Mouse (Mus musculus) ES-Bruce4 (cell line): ENCODE results near the gene Wnt10b.

Experiments used
- CTCF ChIP-seq: IDR thresholded peaks from one replicate; pipeline ENCODE4 v1.8.1; 2011; ENCODE audit warnings: low read depth, low read length
- EP300 ChIP-seq: IDR thresholded peaks from 2 replicates; pipeline ENCODE4 v1.6.1; 2011; ENCODE audit warnings: low read depth, low read length; ENCODE audit not compliant: insufficient read depth
- POLR2A ChIP-seq: IDR thresholded peaks from one replicate; pipeline ENCODE4 v1.8.1; 2011; ENCODE audit warnings: low read length; ENCODE audit not compliant: insufficient read depth

GRCm38 (mm10) chr15:98791221-98791620 lies 13.3 kb upstream of the Wnt10b start:
- TF ChIP-seq POLR2A (no peak), CTCF (no peak), EP300 (no peak)
